Mouse (Mus musculus) brain, adult 2 months (tissue): Measurements from ENCODE around the gene Siglecf.

Experiments used
- DNase-seq: peaks from one replicate; pipeline ENCODE4 v3.0.0; 2011; ENCODE audit warnings: low read depth, low spot score

The Siglecf gene

GRCm38 (mm10) chr7:43362021-43362420, 10.9 kb downstream of the Siglecf start:
- DNase-seq: no peak

- peak; percentile 63 for DNase-seq
Observed at GRCm38 (mm10) chr7:43378226-43378625, 27.1 kb downstream of the Siglecf start.

GRCm38 (mm10) chr7:43392349-43393121, 41.4 kb downstream of the Siglecf start:
- DNase-seq: peak; percentile 12

GRCm38 (mm10) chr7:43399501-43399900, 48.4 kb downstream of the Siglecf start:
- DNase-seq: no peak

GRCm38 (mm10) chr7:43402718-43403117, 51.6 kb downstream of the Siglecf start:
- no peak for DNase-seq

- DNase-seq: no peak
Observed at GRCm38 (mm10) chr7:43407573-43407972, 56.4 kb downstream of the Siglecf start.

GRCm38 (mm10) chr7:43408131-43408553, 57.0 kb downstream of the Siglecf start, which contains the start of gene Siglecg:
Siglecg (plus strand) TSS chr7:43408204.
- no peak for DNase-seq

- DNase-seq: no peak
Observed at GRCm38 (mm10) chr7:43409084-43409483, 57.9 kb downstream of the Siglecf start.
